Mouse (Mus musculus): ENCODE measurements around the gene Ube2b.

Ube2b gene

GRCm38 (mm10) chr11:52000290-52000962 is at the start of gene Ube2b:
TSS of gene Ube2b (minus strand) at chr11:52000762.
- peak; percentile 93 for DNase-seq

GRCm38 (mm10) chr11:52046446-52047165 is 46.0 kb upstream of the Ube2b start:
- DNase-seq, result peak; percentile 12

GRCm38 (mm10) chr11:52044156-52044555 is 43.6 kb upstream of the Ube2b start:
- DNase-seq, result no peak

- DNase-seq, result no peak
Measured at GRCm38 (mm10) chr11:52043224-52043623, 42.7 kb upstream of the Ube2b start.

GRCm38 (mm10) chr11:52037659-52038058 is 37.1 kb upstream of the Ube2b start:
- DNase-seq, result no peak

- peak; percentile 34 for DNase-seq
Measured at GRCm38 (mm10) chr11:52035905-52036304, 35.3 kb upstream of the Ube2b start.

- DNase-seq, result no peak
Measured at GRCm38 (mm10) chr11:52033953-52034352, 33.4 kb upstream of the Ube2b start.

GRCm38 (mm10) chr11:52032356-52032755 is 31.8 kb upstream of the Ube2b start:
- no peak for DNase-seq

- DNase-seq, result no peak
Measured at GRCm38 (mm10) chr11:52018217-52018616, 17.7 kb upstream of the Ube2b start.

- no peak for DNase-seq
Measured at GRCm38 (mm10) chr11:52011541-52011940, 11.0 kb upstream of the Ube2b start.

GRCm38 (mm10) chr11:52011011-52011410 is 10.4 kb upstream of the Ube2b start:
- DNase-seq, result no peak

GRCm38 (mm10) chr11:52005586-52005985 is 5.0 kb upstream of the Ube2b start:
- DNase-seq, result no peak

GRCm38 (mm10) chr11:52003772-52004528 is 3.4 kb upstream of the Ube2b start, which contains the start of gene Cdkl3:
TSS of gene Cdkl3 (plus strand) at chr11:52004221.
- peak; percentile 91 for DNase-seq

- DNase-seq, result no peak
Measured at GRCm38 (mm10) chr11:52003505-52003771, 2.9 kb upstream of the Ube2b start.

- no peak for DNase-seq
Measured at GRCm38 (mm10) chr11:52002842-52003504, 2.4 kb upstream of the Ube2b start.

GRCm38 (mm10) chr11:52001861-52002260 is 1.3 kb upstream of the Ube2b start:
- DNase-seq, result no peak

GRCm38 (mm10) chr11:52001341-52001740 is 779 bp upstream of the Ube2b start:
- no peak for DNase-seq

GRCm38 (mm10) chr11:51999611-52000289 is 812 bp downstream of the Ube2b start:
- no peak for DNase-seq

- no peak for DNase-seq
Measured at GRCm38 (mm10) chr11:51971644-51972043, 28.9 kb downstream of the Ube2b start.

- no peak for DNase-seq
Measured at GRCm38 (mm10) chr11:51969511-51969910, 31.1 kb downstream of the Ube2b start.

GRCm38 (mm10) chr11:51968896-51969295 is 31.7 kb downstream of the Ube2b start:
- no peak for DNase-seq
